8 mouse cellular contexts compared by ENCODE assay signal in genomic region chr7:6397996-6398975, GRCm38 (mm10). TPM values are rescaled to one million over a fixed set of nuclear protein-coding genes. Genes with fewer than 3 reads are reported as not detected.
DNase-seq lines count a peak whose midpoint lies in the region; ATAC-seq and TF ChIP-seq lines count a peak whose summit lies in the region.

Gene Smim17 (plus strand): TSS chr7:6398715.

- no peaks in the 10 kb centered on the region for H3K27me3 ChIP-seq in E14TG2a.4 (ENCODE audit: insufficient read depth, low read length)
- H3K27me3 ChIP-seq in forebrain, embryonic 11.5 days (ENCODE audit: control insufficient read depth, insufficient read depth, low read length): no peaks in the 10 kb centered on the region
- no peaks in the 10 kb centered on the region for H3K27me3 ChIP-seq in heart, postnatal 0 days (ENCODE audit: control insufficient read depth, insufficient read depth, low read length)
- no peaks in the 10 kb centered on the region for H3K27me3 ChIP-seq in liver, embryonic 13.5 days
- no peaks in the 10 kb centered on the region for H3K27me3 ChIP-seq in stomach, embryonic 15.5 days (replicated peaks)

- no peak within 1 kb of the TSS for H3K27ac ChIP-seq in forebrain, embryonic 11.5 days (ENCODE audit: low read depth, low read length)
- H3K27ac ChIP-seq in heart, postnatal 0 days (ENCODE audit: low read depth): no peak within 1 kb of the TSS
- no peak within 1 kb of the TSS for H3K27ac ChIP-seq in liver, embryonic 13.5 days
- H3K27ac ChIP-seq in stomach, embryonic 15.5 days: no peak within 1 kb of the TSS

- TF ChIP-seq CTCF in E14TG2a.4 (conservative IDR thresholded peaks at IDR 0.05; ENCODE audit: low read length): no peak
- no peak for TF ChIP-seq CTCF in heart, postnatal 0 days (IDR thresholded peaks at IDR 0.05; ENCODE audit: low read depth)

- DNase-seq in brain, embryonic 18.5 days (ENCODE audit: low read depth, low spot score): peak; percentile 37
- peak; percentile 63 for DNase-seq in forebrain, embryonic 11.5 days (ENCODE audit: low spot score)
- peak; percentile 22 for DNase-seq in heart, postnatal 0 days (ENCODE audit: low spot score)
- DNase-seq in kidney, postnatal 36 days: peak; percentile 31 to 61
- DNase-seq in liver, embryonic 13.5 days: peak; percentile 22
- DNase-seq in naive thymus-derived CD4-positive, alpha-beta T cell, adult 2 months (ENCODE audit: low read depth): peak; percentile 68

- peak; percentile 90 for ATAC-seq in forebrain, embryonic 11.5 days (replicated peaks; ENCODE audit: low FRiP score)
- no peak for ATAC-seq in heart, postnatal 0 days (ENCODE audit: insufficient read depth, low read depth)
- ATAC-seq in liver, embryonic 13.5 days (ENCODE audit: low read depth): peak; percentile 68
- ATAC-seq in stomach, embryonic 15.5 days (ENCODE audit: insufficient read depth, low FRiP score, low read depth): peak; percentile 77

- H3K36me3 ChIP-seq in E14TG2a.4 (ENCODE audit: insufficient read depth, low read length): peaks cover 6% of the 10 kb centered on the region; the same call in 1 of the 2 replicates
- H3K36me3 ChIP-seq in forebrain, embryonic 11.5 days (ENCODE audit: control insufficient read depth, insufficient read depth, low read length): no peaks in the 10 kb centered on the region; the same call in 1 of the 2 replicates
- H3K36me3 ChIP-seq in heart, postnatal 0 days (replicated peaks; ENCODE audit: control insufficient read depth, insufficient read depth, low read length): peaks cover 28% of the 10 kb centered on the region
- H3K36me3 ChIP-seq in liver, embryonic 13.5 days: peaks cover 5% of the 10 kb centered on the region; the same call in 1 of the 2 replicates
- peaks cover 12% of the 10 kb centered on the region for H3K36me3 ChIP-seq in stomach, embryonic 15.5 days

- H3K4me2 ChIP-seq in forebrain, embryonic 11.5 days (ENCODE audit: low read depth, low read length, severe bottlenecking): peak within 1 kb of the TSS; percentile 60
- H3K4me2 ChIP-seq in heart, postnatal 0 days (ENCODE audit: low read depth, low read length): peak within 1 kb of the TSS; percentile 59
- H3K4me2 ChIP-seq in liver, embryonic 13.5 days: peak within 1 kb of the TSS; percentile 66
- peak within 1 kb of the TSS; percentile 70 for H3K4me2 ChIP-seq in stomach, embryonic 15.5 days

- H3K4me3 ChIP-seq in E14TG2a.4 (replicated peaks; ENCODE audit: low read length): peak within 1 kb of the TSS; percentile 79
- peak within 1 kb of the TSS; percentile 46 for H3K4me3 ChIP-seq in forebrain, embryonic 11.5 days (ENCODE audit: low read depth, low read length)
- H3K4me3 ChIP-seq in heart, postnatal 0 days (ENCODE audit: low read depth, low read length): peak within 1 kb of the TSS; percentile 35
- peak within 1 kb of the TSS; percentile 56 for H3K4me3 ChIP-seq in liver, embryonic 13.5 days (replicated peaks)
- H3K4me3 ChIP-seq in stomach, embryonic 15.5 days (replicated peaks): peak within 1 kb of the TSS; percentile 51

- H3K9me3 ChIP-seq in E14TG2a.4 (ENCODE audit: low read length): no peaks in the 10 kb centered on the region
- H3K9me3 ChIP-seq in forebrain, embryonic 11.5 days (ENCODE audit: control insufficient read depth, low read length): no peaks in the 10 kb centered on the region
- no peaks in the 10 kb centered on the region for H3K9me3 ChIP-seq in heart, postnatal 0 days (replicated peaks; ENCODE audit: control insufficient read depth, low read length)
- no peaks in the 10 kb centered on the region for H3K9me3 ChIP-seq in liver, embryonic 13.5 days (replicated peaks)
- no peaks in the 10 kb centered on the region for H3K9me3 ChIP-seq in stomach, embryonic 15.5 days

- no peak for TF ChIP-seq EP300 in heart, postnatal 0 days (IDR thresholded peaks at IDR 0.05; ENCODE audit: low read depth)

- peak within 1 kb of the TSS; percentile 62 for H3K9ac ChIP-seq in forebrain, embryonic 11.5 days (ENCODE audit: low read length)
- no peak within 1 kb of the TSS for H3K9ac ChIP-seq in heart, postnatal 0 days (replicated peaks; ENCODE audit: low read depth, low read length)
- H3K9ac ChIP-seq in liver, embryonic 13.5 days: peak within 1 kb of the TSS; percentile 47; the same call in 1 of the 2 replicates
- no peak within 1 kb of the TSS for H3K9ac ChIP-seq in stomach, embryonic 15.5 days

- 28% methylated on average over 25 of the region's 25 CpGs for WGBS in forebrain, embryonic 11.5 days
- WGBS in heart, postnatal 0 days: 26% methylated on average over 25 of the region's 25 CpGs
- WGBS in liver, embryonic 13.5 days (ENCODE audit: insufficient replicate concordance): 23% methylated on average over 25 of the region's 25 CpGs
- WGBS in stomach, embryonic 15.5 days: 26% methylated on average over 25 of the region's 25 CpGs

- peaks cover 11% of the 10 kb centered on the region for H3K4me1 ChIP-seq in E14TG2a.4 (replicated peaks; ENCODE audit: low read depth, low read length)
- H3K4me1 ChIP-seq in forebrain, embryonic 11.5 days (replicated peaks; ENCODE audit: control insufficient read depth, insufficient read depth, low read length): no peaks in the 10 kb centered on the region
- no peaks in the 10 kb centered on the region for H3K4me1 ChIP-seq in heart, postnatal 0 days (ENCODE audit: control insufficient read depth, insufficient read depth)
- H3K4me1 ChIP-seq in liver, embryonic 13.5 days (replicated peaks): peaks cover 4% of the 10 kb centered on the region; the same call in 1 of the 2 replicates
- H3K4me1 ChIP-seq in stomach, embryonic 15.5 days: no peaks in the 10 kb centered on the region

RNA-seq across cellular contexts. Expression of gene Smim17, which starts in this region (rescaled TPM):
- polyA plus RNA-seq in forebrain, embryonic 11.5 days (2014; fragmentation: Nextera tagmentation; extraction: Ambion mirVana): 0.55 and 0.99 TPM in 2 replicates
- total RNA-seq in heart, postnatal 0 days (2014; rRNA removed; ENCODE audit: low replicate concordance): not detected in 2 replicates
- 0.12 and 0.21 TPM in 2 replicates for polyA plus RNA-seq in heart, postnatal 0 days (2015; fragmentation: Nextera tagmentation; extraction: Ambion mirVana)
- polyA plus RNA-seq in liver, embryonic 13.5 days (2015; fragmentation: Nextera tagmentation; extraction: Ambion mirVana): not detected in 2 replicates
- polyA plus RNA-seq in stomach, embryonic 15.5 days (2015; fragmentation: Nextera tagmentation; extraction: Ambion mirVana): 0.23 and 0.26 TPM in 2 replicates

Comparison
In these comparisons a context has a peak if more than half of its experiments do, and no peak if none do; other contexts are left out.
1. Peak in DNase-seq, ATAC-seq, H3K4me3 ChIP-seq, H3K9ac ChIP-seq and H3K4me2 ChIP-seq in forebrain, embryonic 11.5 days; RNA of the gene not detected or under 1 TPM.
2. Peak in DNase-seq, H3K4me3 ChIP-seq and H3K4me2 ChIP-seq in heart, postnatal 0 days; RNA of the gene not detected or under 1 TPM.
3. Peak in DNase-seq, ATAC-seq, H3K4me3 ChIP-seq, H3K9ac ChIP-seq and H3K4me2 ChIP-seq in liver, embryonic 13.5 days; RNA of the gene not detected or under 1 TPM.
4. Peak in ATAC-seq, H3K4me3 ChIP-seq and H3K4me2 ChIP-seq in stomach, embryonic 15.5 days; RNA of the gene not detected or under 1 TPM.